17 mouse cellular contexts compared by ENCODE assay signal in the genomic region with DNA sequence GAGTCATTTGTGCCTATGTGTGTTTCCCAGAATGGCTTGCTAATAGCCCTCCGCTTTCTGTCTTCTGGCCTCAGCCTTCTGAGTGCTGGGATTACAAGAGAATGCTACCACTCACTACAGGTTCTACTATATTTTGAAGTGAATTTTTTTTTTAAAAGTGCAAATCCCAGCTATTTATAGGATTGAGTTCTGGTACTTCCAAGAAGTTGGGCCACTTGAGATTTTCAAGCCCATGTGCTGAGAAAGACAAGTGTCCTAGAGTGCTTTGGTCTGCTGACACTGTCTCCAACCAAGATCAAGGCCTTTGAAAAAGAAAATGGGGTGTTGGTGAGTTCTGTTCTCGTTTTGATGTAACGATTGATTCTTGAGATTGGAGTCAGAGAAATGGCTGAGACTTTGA. TPM values are rescaled to one million over a fixed set of nuclear protein-coding genes. Genes with fewer than 3 reads are reported as not detected.
DNase-seq lines count a peak whose midpoint lies in the region; ATAC-seq lines count a peak whose summit lies in the region.
"Had no signal": no experiment of that assay in that cellular context is flagged by ENCODE, and none has a peak within 500 bp of the region (broad histone marks: within the 10 kb centered on the region; RNA-seq: fewer than 3 reads in every experiment).

No protein-coding gene starts in this region.

- no peak overlapping the region for H3K4me3 ChIP-seq in heart, embryonic 10.5 days
- no peak overlapping the region for H3K4me3 ChIP-seq in hindbrain, embryonic 12.5 days
- no peak overlapping the region for H3K4me3 ChIP-seq in hindbrain, embryonic 13.5 days
- no peak overlapping the region for H3K4me3 ChIP-seq in midbrain, embryonic 11.5 days (ENCODE audit: low read depth, low read length)
- H3K4me3 ChIP-seq in midbrain, embryonic 15.5 days, result no peak overlapping the region
- no peak overlapping the region for H3K4me3 ChIP-seq in neural tube, embryonic 15.5 days (replicated peaks)
- H3K4me3 ChIP-seq: left cerebral cortex, adult 2 months; liver, embryonic 13.5 days had no signal

- no peak for ATAC-seq in hindbrain, embryonic 12.5 days (ENCODE audit: low FRiP score)
- ATAC-seq in hindbrain, embryonic 13.5 days (ENCODE audit: low FRiP score), result no peak
- ATAC-seq in midbrain, embryonic 11.5 days (ENCODE audit: low FRiP score), result no peak
- no peak for ATAC-seq in midbrain, embryonic 15.5 days (replicated peaks)
- ATAC-seq in neural tube, embryonic 15.5 days (ENCODE audit: low FRiP score), result no peak
- ATAC-seq in inflammation-experienced regulatory T-cells, adult 6 months, result no peak

- no peaks in the 10 kb centered on the region for H3K36me3 ChIP-seq in heart, embryonic 10.5 days
- no peaks in the 10 kb centered on the region for H3K36me3 ChIP-seq in hindbrain, embryonic 12.5 days
- H3K36me3 ChIP-seq in hindbrain, embryonic 13.5 days, result no peaks in the 10 kb centered on the region
- no peaks in the 10 kb centered on the region for H3K36me3 ChIP-seq in midbrain, embryonic 11.5 days (ENCODE audit: control insufficient read depth, insufficient read depth, low read length)
- H3K36me3 ChIP-seq in midbrain, embryonic 15.5 days (replicated peaks), result no peaks in the 10 kb centered on the region
- H3K36me3 ChIP-seq in neural tube, embryonic 15.5 days, result no peaks in the 10 kb centered on the region
- H3K36me3 ChIP-seq: liver, embryonic 13.5 days had no signal

- DNase-seq in heart, embryonic 10.5 days (ENCODE audit: low spot score), result no peak
- DNase-seq in heart, adult 9 months (ENCODE audit: low spot score in 2 of 2), result no peak
- no peak for DNase-seq in midbrain, embryonic 11.5 days (ENCODE audit: low spot score, missing footprints)
- DNase-seq: adrenal gland, postnatal 14 days; cerebellum, adult 8-10 months; gastrocnemius, postnatal 14 days; liver, embryonic 13.5 days; right cerebral cortex, adult 18-20 months; spleen, adult 18-20 months; thymus, postnatal 14 days had no signal

- 68% methylated on average over 3 of the region's 3 CpGs for WGBS in heart, embryonic 10.5 days
- WGBS in hindbrain, embryonic 12.5 days, result 82% methylated on average over 3 of the region's 3 CpGs
- 81% methylated on average over 3 of the region's 3 CpGs for WGBS in hindbrain, embryonic 13.5 days
- 85% methylated on average over 3 of the region's 3 CpGs for WGBS in midbrain, embryonic 11.5 days
- WGBS in midbrain, embryonic 15.5 days, result 75% methylated on average over 3 of the region's 3 CpGs
- WGBS in neural tube, embryonic 15.5 days, result 86% methylated on average over 3 of the region's 3 CpGs

- no peak overlapping the region for H3K9ac ChIP-seq in hindbrain, embryonic 12.5 days
- H3K9ac ChIP-seq in hindbrain, embryonic 13.5 days, result no peak overlapping the region
- no peak overlapping the region for H3K9ac ChIP-seq in midbrain, embryonic 11.5 days (ENCODE audit: low read length)
- no peak overlapping the region for H3K9ac ChIP-seq in midbrain, embryonic 15.5 days
- H3K9ac ChIP-seq in neural tube, embryonic 15.5 days (replicated peaks), result no peak overlapping the region
- H3K9ac ChIP-seq: liver, embryonic 13.5 days had no signal

- peaks cover 3% of the 10 kb centered on the region for H3K4me1 ChIP-seq in heart, embryonic 10.5 days
- peaks cover 13% of the 10 kb centered on the region for H3K4me1 ChIP-seq in hindbrain, embryonic 12.5 days
- H3K4me1 ChIP-seq in hindbrain, embryonic 13.5 days (replicated peaks), result peaks cover 2% of the 10 kb centered on the region; the same call in 1 of the 2 replicates
- H3K4me1 ChIP-seq in midbrain, embryonic 11.5 days (ENCODE audit: control insufficient read depth, insufficient read depth, low read length), result peaks cover 23% of the 10 kb centered on the region
- peaks cover 18% of the 10 kb centered on the region for H3K4me1 ChIP-seq in midbrain, embryonic 15.5 days
- peaks cover 4% of the 10 kb centered on the region; the same call in 1 of the 2 replicates for H3K4me1 ChIP-seq in neural tube, embryonic 15.5 days
- H3K4me1 ChIP-seq: liver, embryonic 13.5 days had no signal

- 0 out of 2 replicates have a peak overlapping the region, but pooled peaks have one; percentile 10 for H3K27ac ChIP-seq in heart, embryonic 10.5 days
- H3K27ac ChIP-seq in hindbrain, embryonic 12.5 days, result 0 out of 2 replicates have a peak overlapping the region, but pooled peaks have one; percentile 41
- no peak overlapping the region; the same call in 1 of the 2 replicates for H3K27ac ChIP-seq in hindbrain, embryonic 13.5 days
- H3K27ac ChIP-seq in midbrain, embryonic 11.5 days (ENCODE audit: low read depth, low read length), result peak overlapping the region; percentile 50
- H3K27ac ChIP-seq in midbrain, embryonic 15.5 days, result no peak overlapping the region
- 0 out of 2 replicates have a peak overlapping the region, but pooled peaks have one; percentile 41 for H3K27ac ChIP-seq in neural tube, embryonic 15.5 days (replicated peaks)
- H3K27ac ChIP-seq: kidney, postnatal 0 days; left cerebral cortex, adult 2 months; liver, embryonic 13.5 days had no signal

- H3K27me3 ChIP-seq in heart, embryonic 10.5 days (ENCODE audit: insufficient read depth, poor library complexity, severe bottlenecking), result peaks cover 94% of the 10 kb centered on the region
- no peaks in the 10 kb centered on the region for H3K27me3 ChIP-seq in hindbrain, embryonic 12.5 days
- H3K27me3 ChIP-seq in hindbrain, embryonic 13.5 days, result no peaks in the 10 kb centered on the region
- no peaks in the 10 kb centered on the region for H3K27me3 ChIP-seq in midbrain, embryonic 11.5 days (ENCODE audit: control insufficient read depth, insufficient read depth, low read length)
- H3K27me3 ChIP-seq in midbrain, embryonic 15.5 days (replicated peaks), result no peaks in the 10 kb centered on the region
- H3K27me3 ChIP-seq in neural tube, embryonic 15.5 days (replicated peaks), result no peaks in the 10 kb centered on the region
- H3K27me3 ChIP-seq: liver, embryonic 13.5 days had no signal

- no peak overlapping the region for H3K4me2 ChIP-seq in hindbrain, embryonic 12.5 days (replicated peaks)
- no peak overlapping the region for H3K4me2 ChIP-seq in hindbrain, embryonic 13.5 days
- H3K4me2 ChIP-seq in midbrain, embryonic 11.5 days, result no peak overlapping the region
- no peak overlapping the region for H3K4me2 ChIP-seq in midbrain, embryonic 15.5 days
- H3K4me2 ChIP-seq in neural tube, embryonic 15.5 days, result no peak overlapping the region
- H3K4me2 ChIP-seq: liver, embryonic 13.5 days had no signal

- no peaks in the 10 kb centered on the region for H3K9me3 ChIP-seq in heart, embryonic 10.5 days
- H3K9me3 ChIP-seq in hindbrain, embryonic 12.5 days (replicated peaks), result no peaks in the 10 kb centered on the region
- H3K9me3 ChIP-seq in hindbrain, embryonic 13.5 days, result no peaks in the 10 kb centered on the region
- no peaks in the 10 kb centered on the region for H3K9me3 ChIP-seq in midbrain, embryonic 11.5 days (ENCODE audit: control insufficient read depth, low read length)
- H3K9me3 ChIP-seq in midbrain, embryonic 15.5 days, result no peaks in the 10 kb centered on the region
- H3K9me3 ChIP-seq in neural tube, embryonic 15.5 days (replicated peaks), result no peaks in the 10 kb centered on the region
- H3K9me3 ChIP-seq: liver, embryonic 13.5 days had no signal

RNA-seq across cellular contexts. Expression of a gene that starts 22.0 kb away (rescaled TPM):
- polyA plus RNA-seq in heart, embryonic 10.5 days (2016; fragmentation: Nextera tagmentation; extraction: Ambion mirVana), result 20.8 and 30.1 TPM in 2 replicates
- 64.0 and 64.9 TPM in 2 replicates for polyA plus RNA-seq in hindbrain, embryonic 12.5 days (2016; fragmentation: Nextera tagmentation; extraction: Ambion mirVana)
- polyA plus RNA-seq in hindbrain, embryonic 13.5 days (2015; fragmentation: Nextera tagmentation; extraction: Ambion mirVana), result 49.0 and 52.0 TPM in 2 replicates
- polyA plus RNA-seq in midbrain, embryonic 11.5 days (2014; fragmentation: Nextera tagmentation; extraction: Ambion mirVana), result 50.0 and 50.5 TPM in 2 replicates
- polyA plus RNA-seq in midbrain, embryonic 15.5 days (2015; fragmentation: Nextera tagmentation; extraction: Ambion mirVana), result 47.6 and 51.1 TPM in 2 replicates
- 62.0 and 63.7 TPM in 2 replicates for polyA plus RNA-seq in neural tube, embryonic 15.5 days (2015; fragmentation: Nextera tagmentation; extraction: Ambion mirVana)
- under 1 TPM in 1 of 3 experiments, not detected in 2; 0.45 TPM for polyA plus RNA-seq in inflammation-experienced regulatory T-cells, adult 6 months (2017; shearing (Covaris generic))

RNA-seq across cellular contexts. Expression of a gene that starts 47.7 kb away (rescaled TPM):
- 93.3 and 116 TPM in 2 replicates for polyA plus RNA-seq in heart, embryonic 10.5 days (2016; fragmentation: Nextera tagmentation; extraction: Ambion mirVana)
- 592 and 600 TPM in 2 replicates for polyA plus RNA-seq in hindbrain, embryonic 12.5 days (2016; fragmentation: Nextera tagmentation; extraction: Ambion mirVana)
- polyA plus RNA-seq in hindbrain, embryonic 13.5 days (2015; fragmentation: Nextera tagmentation; extraction: Ambion mirVana), result 1,231 and 1,258 TPM in 2 replicates
- 473 and 474 TPM in 2 replicates for polyA plus RNA-seq in midbrain, embryonic 11.5 days (2014; fragmentation: Nextera tagmentation; extraction: Ambion mirVana)
- polyA plus RNA-seq in midbrain, embryonic 15.5 days (2015; fragmentation: Nextera tagmentation; extraction: Ambion mirVana), result 1,755 and 1,834 TPM in 2 replicates
- 1,207 and 1,502 TPM in 2 replicates for polyA plus RNA-seq in neural tube, embryonic 15.5 days (2015; fragmentation: Nextera tagmentation; extraction: Ambion mirVana)
- under 1 TPM in 1 of 3 experiments, not detected in 2; 0.87 TPM for polyA plus RNA-seq in inflammation-experienced regulatory T-cells, adult 6 months (2017; shearing (Covaris generic))

Comparison
In these comparisons a context has a peak if more than half of its experiments do, and no peak if none do; other contexts are left out.
1. H3K27ac ChIP-seq: peak in heart, embryonic 10.5 days (single experiment), hindbrain, embryonic 12.5 days (single experiment), midbrain, embryonic 11.5 days (single experiment) and neural tube, embryonic 15.5 days (single experiment); none in hindbrain, embryonic 13.5 days (single experiment) and midbrain, embryonic 15.5 days (single experiment).
2. RNA of a gene that starts 22.0 kb away (polyA plus RNA-seq): 64.0 to 64.9 TPM in hindbrain, embryonic 12.5 days, 62.0 to 63.7 TPM in neural tube, embryonic 15.5 days, 50.0 to 50.5 TPM in midbrain, embryonic 11.5 days, 49.0 to 52.0 TPM in hindbrain, embryonic 13.5 days, 47.6 to 51.1 TPM in midbrain, embryonic 15.5 days and 20.8 to 30.1 TPM in heart, embryonic 10.5 days; 0.45 TPM in inflammation-experienced regulatory T-cells, adult 6 months; every median in the first group is over 10 times any median in the second.
3. RNA of a gene that starts 47.7 kb away (polyA plus RNA-seq): 1,755 to 1,834 TPM in midbrain, embryonic 15.5 days, 1,207 to 1,502 TPM in neural tube, embryonic 15.5 days, 1,231 to 1,258 TPM in hindbrain, embryonic 13.5 days, 592 to 600 TPM in hindbrain, embryonic 12.5 days, 473 to 474 TPM in midbrain, embryonic 11.5 days and 93.3 to 116 TPM in heart, embryonic 10.5 days; 0.87 TPM in inflammation-experienced regulatory T-cells, adult 6 months; every median in the first group is over 10 times any median in the second.